Mouse (Mus musculus) cerebellum, postnatal 25 days (tissue): ENCODE results near the gene Galnt18.

Experiments used
- DNase-seq, 2 experiments: peaks; one replicate each; pipeline ENCODE4 v3.0.0; 2021; ENCODE audit warnings: mixed read lengths in 2 of 2

Gene Galnt18

DNA sequence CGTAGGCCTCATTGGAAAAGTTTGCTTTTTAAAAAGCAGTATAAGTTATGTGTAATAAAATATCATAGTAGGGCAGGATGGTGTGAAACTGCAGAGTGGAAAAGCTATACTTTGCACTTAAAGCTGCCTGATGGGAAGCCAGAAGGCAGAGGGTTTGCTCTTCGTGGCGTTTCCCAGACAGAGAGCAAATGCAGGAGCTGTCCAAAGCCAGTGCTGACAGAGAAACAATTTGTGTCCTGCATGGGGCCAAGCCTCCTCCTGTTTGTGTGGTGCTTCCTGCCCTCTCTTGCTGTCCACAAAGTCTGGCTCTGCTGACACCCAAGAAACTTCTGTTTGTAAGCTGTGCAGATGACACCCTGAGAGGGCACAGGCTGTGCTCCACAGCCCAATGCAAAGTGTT is 220.8 kb downstream of the Galnt18 start:
- no peak for DNase-seq

DNA sequence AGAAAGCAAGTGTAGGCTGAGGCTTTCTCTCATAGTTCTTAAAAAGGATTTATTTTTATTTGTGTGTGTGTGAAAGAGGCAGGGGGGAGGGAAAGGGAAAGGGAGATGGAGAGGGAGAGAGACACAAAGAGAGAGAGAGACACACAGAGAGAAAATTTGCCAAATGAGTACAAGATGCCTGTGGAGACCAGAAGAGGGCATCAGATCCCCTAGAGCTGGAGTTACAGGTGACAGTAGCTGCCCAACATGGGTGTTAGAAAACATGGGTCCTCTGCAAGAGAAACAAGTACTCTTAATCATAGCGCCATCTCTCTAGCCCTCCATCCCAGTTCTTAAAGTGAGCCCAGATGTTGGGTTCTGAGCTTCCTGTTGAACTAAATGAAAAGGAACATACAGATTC is 228.8 kb downstream of the Galnt18 start:
- no peak for DNase-seq

DNA sequence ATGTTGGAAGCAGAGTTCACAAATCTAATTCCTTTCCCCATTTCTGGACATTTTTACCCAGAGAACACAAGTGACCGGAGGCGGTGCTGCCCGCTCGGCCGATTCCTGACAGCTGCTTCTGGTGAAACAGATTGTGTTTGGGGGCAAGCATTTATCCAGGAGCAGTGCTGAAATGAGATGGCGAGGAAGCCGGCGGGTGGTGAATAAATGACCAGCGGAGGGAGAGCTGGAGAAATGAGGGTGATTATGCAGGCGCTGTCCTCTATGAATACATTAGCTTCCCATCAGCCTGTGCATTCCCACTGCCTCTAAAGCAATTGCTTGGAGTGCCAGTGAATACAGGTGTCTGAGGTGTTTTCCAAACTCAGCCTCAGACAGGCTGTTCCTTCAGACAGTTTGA is 232.7 kb downstream of the Galnt18 start:
- DNase-seq, result peak; percentile 22 to 31

DNA sequence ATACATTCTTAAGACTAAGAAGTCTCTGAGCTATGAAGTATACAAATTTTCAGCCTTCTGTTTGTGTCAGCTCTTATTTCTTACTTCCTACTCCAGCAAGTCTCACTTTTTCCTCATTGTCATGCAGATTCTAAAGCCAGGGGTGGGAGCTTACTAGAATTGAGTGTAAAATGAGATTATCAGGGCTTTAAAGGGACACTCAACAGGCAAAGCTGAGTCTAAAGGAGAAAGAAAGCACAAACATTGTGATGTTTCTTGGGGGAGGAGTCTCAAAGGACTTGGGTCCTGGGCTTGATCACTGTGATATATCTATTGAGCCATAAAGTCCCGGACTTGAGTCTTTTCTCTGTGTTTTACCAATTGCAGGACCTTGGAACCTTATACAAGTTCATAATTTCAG is 234.2 kb downstream of the Galnt18 start:
- DNase-seq, result no peak

DNA sequence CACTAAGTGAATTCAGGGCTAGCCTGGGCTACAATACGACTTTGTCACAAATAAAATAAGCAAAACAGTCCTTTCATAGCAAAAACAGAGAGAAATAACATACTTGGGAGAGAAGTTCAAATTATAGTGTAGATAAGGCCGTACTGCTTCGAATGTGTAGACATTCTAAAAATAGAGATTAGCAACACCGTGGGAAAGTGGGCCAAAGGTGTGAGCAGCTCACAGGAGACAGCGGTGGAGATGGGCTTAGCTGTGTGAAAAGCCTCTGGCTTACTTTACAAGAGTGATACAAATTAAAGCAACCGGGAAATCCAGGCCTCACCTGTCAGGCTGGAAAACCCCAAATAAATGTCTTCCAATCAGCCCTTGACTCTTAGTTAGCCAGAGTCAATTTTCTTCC is 241.8 kb downstream of the Galnt18 start:
- no peak for DNase-seq

DNA sequence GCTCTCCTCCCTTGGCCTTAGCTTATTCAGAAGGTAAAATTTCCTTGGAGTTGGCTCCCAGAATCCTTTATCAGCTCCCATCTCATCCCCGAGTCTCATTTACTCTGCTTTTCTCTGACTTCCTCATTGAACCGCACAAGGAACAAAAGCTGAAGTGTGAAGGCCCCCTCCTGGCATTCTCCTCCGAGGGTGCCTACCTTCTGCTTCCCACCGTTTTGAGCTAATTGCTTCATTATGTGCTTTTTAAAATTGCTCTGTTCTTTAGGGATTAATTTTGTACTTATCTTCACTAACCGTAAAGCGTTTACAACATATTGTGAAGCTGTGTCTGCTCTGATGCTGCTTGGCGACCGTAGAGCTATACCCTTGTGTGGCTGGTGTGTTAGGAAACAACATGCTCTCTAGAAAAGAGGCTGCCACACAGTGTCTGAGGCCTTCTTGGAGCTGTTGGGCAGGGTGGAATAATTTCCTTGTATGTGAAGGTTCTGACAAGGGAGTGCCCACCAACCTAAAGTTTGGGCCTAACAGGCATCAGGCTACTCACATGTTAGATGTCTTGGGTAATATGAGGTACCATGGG is 244.9 kb downstream of the Galnt18 start:
- DNase-seq, result no peak

DNA sequence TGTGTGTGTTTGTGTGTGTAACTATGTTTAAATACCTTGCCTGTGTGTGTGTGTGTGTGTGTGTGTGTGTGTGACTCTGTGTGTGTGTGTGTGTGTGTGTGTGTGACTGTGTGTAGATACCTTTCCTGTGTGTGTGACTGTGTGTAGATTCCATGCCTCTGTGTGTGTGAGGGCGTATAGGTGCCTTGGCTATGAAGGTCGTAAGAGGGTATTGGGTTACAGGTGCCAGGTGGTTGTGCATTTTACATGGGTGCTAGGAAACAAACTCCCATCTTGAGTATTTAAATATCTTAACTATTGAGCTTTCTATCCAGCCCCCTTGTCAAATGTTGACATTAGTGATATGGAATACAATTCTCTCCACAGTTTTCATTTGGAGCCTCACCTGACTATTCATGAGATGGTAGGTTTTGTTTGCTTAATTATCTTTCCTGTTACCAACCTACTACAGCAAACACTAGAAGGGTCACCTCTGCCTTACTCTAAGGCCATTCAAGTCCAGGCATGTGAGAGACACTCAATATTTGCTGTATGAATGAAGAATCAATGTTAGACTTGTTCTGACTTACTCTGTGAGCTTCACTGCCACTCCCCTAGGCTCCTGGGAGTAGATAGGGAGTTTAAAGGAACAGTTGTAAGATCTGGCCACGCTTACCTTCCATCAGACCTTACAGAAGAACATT is 250.7 kb downstream of the Galnt18 start:
- DNase-seq, result no peak

DNA sequence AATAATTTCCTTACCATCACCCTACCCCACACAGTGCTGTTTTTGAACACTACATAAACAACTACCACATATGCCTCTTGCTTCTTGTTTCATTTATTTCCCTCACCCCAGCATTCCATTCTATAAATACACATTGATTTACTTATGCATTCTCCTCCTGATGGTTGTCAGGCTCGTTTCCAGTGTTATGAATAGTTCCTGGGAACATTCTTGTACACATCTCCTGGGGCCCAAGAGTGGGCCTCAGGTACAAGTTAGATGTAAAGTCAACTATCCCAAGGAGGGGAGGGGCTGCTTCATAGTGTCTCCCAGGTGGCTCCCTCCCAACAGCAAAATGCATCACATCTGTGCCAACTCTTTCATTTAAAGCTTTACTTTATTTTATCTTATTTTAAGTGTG is 251.3 kb downstream of the Galnt18 start:
- no peak for DNase-seq

DNA sequence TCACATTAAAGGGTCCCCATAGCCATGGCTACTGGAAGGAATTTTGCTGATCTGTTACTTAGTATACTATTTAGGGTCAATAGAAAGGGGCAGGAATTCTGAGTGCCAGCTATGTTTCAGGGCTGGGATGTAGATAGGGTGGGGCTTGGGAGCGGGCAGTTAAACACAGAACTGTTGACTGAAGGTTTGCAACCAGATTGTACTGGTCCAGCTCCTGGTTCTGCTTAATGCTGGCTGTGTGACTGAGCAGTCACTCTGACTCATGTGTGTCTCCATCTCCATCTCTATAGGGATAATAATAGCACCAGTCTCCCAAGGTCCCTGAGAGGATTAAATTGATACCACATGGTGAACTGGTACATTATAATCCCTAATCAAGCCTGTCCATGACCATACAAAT is 258.9 kb downstream of the Galnt18 start:
- no peak for DNase-seq

DNA sequence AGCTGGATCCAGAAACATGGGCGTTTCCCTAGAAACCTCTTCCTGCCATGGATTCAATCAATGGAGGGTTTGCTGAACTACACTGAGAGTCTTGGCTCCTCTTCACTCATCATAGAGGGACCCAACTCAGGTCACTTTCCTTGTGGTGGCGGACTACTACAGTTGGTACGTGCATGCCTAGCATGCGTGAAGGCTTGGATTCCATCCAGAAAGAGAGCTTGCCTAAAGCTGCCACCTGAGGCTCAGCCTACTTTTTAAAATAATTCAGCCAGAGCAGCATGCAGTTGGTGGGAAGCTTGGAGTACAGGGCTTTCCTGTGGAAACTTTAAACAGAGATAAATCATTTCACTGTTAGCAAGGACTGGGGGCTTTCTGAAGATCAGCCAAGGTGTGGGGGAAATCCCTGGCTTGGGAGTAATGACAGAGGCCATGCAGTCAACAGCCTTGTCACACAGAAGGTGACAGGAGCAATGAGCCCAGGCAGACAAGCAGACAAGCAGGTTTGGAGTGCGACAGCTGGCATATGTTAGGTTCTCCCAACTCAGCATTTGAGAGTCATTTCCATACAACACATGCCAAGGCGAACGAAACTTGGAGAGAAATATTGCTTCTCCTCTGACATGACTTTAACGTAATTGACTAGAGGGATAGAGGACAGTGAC is 261.1 kb downstream of the Galnt18 start:
- DNase-seq, result no peak

DNA sequence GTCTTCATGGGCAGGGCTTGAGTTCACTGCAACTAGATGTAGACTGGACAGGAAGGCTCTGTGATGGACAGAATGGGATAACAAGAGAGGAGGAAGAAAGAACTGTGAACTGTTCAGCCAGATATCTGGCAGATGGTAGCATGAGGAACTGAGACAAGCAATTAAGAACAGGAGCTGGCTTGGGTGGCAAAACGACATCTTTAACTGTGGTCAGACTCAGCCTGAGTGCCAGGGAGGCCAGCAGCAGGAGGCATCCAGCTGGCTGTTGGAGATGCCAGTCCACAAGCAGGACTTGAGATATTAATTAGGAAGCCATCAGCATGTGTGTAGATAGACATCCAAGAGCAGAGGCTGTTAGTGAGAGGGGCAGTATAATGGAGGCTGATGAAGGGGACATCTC is 262.9 kb downstream of the Galnt18 start:
- DNase-seq, result peak; percentile 24 to 38

DNA sequence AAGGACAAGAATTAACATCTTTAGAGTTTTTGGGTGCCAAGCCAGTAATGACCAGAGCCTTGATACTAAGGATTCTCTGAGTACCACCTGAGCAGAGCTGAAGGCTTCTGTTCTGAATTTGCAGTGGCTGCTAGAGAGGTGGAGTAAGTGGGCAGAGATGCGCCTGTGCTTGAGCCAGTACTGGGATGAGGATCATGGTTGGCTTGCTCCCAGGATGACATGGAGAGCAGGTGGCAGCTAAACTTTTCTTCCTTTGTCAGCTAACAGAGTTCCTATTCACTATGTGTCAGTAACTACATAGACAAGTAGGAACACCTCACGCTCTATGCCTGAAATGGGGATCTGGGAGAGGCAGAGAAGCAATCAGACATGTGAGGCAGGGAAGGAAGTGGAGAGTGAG is 264.3 kb downstream of the Galnt18 start:
- no peak for DNase-seq

DNA sequence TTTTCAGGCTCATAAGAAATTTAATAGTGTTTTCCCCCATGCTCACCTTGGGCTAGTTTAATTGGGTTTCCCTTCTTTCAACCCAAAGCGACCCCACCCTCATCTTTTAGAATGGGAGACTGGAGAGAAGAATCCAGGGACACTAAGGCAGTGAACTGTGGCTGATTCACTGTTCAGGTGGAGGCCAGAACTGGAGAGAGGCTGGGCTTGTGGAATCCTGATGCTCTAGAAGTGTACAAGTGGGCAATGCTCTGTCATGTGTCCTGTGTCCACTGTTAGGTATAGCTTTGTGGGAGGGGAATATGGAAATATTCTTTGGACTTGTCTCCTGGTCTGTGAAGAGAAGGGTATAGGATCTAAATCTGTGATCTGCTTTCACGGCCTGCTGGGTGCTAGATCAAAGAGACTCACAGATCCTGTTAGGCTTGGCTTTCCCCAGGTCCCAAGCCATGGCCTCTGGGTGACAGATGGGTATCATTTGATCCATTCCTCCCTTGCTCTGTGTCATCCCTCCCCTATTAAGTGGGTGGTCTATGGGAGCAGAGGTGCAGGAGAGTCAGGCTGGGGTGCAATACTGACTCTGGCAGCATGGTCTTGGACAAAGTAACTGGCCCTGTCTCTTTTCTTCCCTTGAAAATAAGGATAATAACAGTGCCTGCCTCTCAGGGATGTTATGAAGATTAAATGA is 270.5 kb downstream of the Galnt18 start:
- no peak for DNase-seq

DNA sequence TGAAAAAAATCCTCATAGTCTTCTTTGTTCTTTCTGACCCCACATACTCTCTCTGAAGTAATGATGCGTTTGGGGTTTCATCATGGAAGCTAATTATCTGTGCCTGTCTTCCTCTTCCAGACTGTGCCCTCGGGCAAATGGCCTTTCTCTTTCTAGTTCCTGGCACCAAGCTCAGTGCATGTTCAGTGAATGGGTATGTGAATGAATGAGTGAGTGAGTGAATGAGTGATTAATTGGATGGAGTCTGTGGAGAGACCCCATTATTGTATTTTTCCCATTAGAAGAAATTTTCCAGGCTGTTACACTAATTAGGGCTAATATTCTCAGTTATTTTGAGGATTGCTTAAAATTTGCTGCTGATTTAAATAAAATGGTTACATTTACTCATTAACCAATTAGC is 279.2 kb downstream of the Galnt18 start:
- no peak for DNase-seq

DNA sequence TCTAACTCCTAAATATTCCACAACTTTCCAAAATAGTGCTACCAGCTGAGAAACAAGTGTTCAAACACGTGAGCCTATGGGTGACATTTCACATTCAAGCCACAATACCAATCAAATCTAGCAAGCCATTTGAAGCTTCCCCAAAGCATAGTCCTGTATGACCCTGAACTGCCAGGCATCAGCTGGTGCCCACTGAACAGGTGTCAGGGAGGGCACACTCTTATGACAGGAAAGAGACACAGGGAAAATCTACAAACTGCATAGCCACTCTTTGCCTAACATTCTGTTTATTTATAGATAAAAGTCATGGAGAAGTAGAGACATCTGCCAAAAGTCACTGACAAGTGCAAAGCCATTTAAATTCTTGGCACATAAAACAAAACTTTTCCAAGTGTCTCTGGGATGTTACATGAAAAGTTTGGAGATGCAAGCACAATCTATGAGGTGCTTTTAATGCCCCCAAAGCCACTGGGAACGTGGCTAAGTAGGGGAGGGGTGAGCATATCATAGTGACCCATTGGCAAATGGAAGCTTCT is 280.5 kb downstream of the Galnt18 start:
- no peak for DNase-seq

DNA sequence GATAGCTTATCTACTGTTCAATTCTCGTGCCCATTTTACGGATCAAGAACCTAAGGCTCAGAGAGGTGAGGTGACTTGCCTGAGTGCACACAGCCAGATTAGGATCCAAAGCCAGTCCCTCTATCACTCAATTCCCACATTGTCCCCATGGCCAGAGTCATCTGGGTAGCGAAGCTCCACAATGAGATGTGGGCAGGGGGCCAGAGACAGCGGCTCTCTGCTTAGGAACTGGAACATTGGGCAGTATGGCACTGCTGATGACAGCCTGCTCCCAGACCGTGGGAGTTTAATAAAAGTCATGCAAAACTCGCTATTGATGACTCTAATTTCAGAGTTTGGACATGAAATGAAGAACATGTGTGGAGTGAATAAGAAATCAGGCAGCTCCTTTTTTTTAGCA is 282.6 kb downstream of the Galnt18 start:
- DNase-seq, result peak in 1 of 2 experiments; percentile 30

DNA sequence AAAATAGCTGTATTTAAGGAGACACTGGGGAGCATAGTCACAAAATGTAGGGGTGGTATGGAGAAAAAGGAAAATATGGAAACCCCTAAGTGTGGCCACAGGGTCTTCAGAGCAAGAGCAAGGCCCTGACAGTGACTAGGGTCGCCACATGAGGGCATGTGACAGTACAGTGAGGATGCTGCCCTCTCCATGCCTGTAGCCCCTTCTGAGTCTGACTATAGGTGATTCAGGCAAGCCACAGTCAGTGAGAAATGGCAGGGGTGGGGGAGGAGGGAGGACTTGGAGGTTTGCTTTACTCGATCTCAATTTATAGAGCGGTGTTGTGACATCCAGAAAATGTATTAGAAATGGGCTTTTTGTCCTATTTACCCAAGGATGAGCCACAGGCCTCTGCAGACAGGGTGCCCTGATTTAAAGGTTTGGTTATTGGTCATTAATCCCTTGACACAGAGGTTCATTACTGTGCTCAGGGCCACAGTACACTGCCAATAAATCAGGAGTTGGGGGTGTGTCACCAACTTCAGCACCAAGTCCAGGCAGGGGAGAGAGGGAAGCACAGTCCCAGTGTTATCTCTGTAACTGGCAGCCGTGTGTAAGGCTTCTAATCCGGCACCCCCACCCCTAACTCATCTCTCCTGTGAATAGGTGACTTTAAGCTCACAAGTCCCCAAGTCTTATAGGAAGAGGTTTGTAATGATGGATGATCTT is 287.4 kb downstream of the Galnt18 start:
- DNase-seq, result no peak

DNA sequence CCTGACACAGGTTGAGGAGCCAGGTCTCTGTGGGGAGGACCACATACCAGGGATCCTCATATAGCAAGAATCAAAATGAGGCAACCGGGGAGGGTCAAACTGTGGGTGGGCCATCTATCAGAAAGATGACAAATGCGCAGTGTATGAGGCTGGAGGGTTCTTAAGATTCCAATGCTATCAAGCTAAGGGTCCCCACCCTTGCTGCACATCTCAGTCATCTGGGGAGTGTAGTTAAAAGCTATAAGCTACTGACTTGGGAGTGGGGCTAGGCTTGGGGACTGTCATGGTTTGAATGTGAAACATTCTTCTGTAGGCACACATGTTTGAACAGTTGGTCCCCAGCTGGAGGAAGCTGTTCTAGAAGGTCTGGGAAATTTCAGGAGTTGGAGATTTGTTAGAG is 288.2 kb downstream of the Galnt18 start:
- DNase-seq, result no peak

DNA sequence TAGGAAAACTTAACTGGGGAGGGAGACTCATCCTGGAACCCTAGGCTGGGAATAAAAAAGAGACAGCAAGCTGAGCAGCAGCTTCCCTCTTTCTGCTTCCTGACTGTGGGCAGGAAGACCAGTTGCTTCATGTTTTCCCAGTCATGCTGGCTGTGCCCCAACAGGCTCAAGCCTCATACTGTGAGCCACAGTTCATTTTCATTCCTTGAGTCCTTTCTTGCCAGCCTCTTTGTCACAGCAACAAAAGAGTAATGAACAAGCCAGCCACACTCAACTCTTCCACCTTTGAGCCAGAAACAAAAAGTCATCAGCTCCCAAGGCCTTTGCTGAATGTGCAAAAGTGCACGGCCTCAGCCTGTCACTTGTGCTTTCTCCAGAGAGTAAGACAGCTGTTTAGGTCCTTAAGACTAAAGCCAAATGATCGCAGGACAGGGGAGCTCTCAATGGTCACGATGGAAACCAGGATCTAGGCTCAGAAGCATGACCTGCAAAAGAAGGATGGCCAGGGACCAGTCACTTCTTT is 292.9 kb downstream of the Galnt18 start:
- DNase-seq, result peak in 1 of 2 experiments; percentile 11

DNA sequence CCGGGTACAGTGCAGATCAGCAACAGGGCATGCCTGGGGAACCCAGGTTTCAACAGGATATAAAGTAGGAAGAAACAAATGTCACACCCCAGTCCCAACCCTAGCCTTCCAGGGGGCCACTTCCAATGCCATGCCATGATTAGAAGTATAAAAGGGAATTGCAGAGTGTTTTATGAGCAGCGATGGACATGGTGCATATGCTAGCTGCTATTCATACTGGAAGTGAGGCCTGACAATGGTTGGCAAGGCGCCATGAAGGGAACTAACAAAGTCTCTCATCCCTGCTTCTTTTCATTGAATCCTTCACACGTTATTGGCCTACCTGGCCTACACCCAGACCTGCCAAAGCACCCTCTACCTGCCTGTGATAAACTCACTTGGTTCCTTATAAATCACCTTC is 295.9 kb downstream of the Galnt18 start:
- no peak for DNase-seq

DNA sequence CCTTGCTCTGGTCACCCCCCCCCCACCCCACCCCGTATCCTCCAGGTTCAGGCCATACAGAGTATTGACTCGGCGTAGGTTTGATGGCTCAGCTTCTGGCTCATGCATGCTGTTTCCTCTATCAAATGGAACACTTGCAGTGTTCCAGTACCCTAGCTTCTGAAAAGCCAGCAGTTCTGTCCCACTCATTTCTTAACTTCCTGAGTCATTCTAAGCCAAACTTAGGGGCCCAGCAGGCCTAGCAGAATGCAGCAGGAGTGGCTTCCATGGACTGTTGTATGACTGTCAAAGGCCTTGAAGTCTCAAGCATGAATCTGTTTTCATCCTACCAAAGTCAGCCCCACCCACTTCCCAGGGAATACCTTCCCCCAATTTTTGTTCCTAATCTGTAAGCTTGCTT is 296.5 kb downstream of the Galnt18 start:
- DNase-seq, result no peak

DNA sequence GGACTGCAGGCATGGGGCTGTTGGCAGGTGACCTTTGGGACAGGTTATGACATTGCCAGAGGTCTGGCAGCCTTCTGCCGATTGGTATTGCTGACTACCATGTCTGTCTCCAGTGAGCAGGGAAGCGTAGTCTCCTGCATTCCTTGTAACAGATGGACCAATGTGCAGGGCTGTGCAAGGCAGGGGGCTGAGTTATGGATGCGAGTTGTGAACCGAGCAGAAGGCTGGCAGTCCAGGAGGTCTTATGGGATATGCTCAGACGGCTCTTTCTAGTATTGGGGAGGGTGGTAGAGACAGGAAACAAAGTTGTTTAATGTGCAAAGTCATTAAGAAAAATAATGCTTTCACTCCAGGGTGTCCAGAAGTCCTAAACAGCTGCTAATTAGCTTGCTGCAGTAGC is 312.1 kb downstream of the Galnt18 start:
- DNase-seq, result peak in 1 of 2 experiments; percentile 28

DNA sequence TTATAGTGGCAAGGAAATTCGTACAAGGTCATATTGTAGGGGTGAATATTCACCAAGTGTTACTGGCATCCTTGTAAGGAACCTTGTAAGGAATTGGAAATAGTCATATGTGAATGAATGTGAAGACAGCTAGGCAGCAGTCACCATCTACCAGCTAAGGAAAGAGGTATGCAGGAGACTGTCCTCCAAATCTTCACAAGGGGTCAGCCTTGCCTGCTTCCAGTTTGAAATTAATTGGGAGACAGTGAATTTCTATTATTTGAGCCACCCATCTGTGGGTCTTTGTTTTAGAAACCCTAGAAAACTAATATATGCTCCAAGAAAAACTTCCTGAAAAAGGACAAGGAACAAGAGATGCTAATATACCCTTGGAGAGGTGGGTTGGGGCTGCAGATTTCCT is 313.1 kb downstream of the Galnt18 start:
- no peak for DNase-seq
